Mouse (Mus musculus) hindlimb bud, embryonic 11.5 days (tissue): ENCODE measurements around the gene Aldh4a1.
A peak's percentile ranks its signal among the peaks of the same experiment; 100 is the strongest.

Source experiments
- DNase-seq: peaks from one replicate; pipeline ENCODE4 v3.0.0-alpha.2; 2012; ENCODE audit warnings: low read depth, low spot score; ENCODE audit errors: extremely low spot score

Aldh4a1 gene

GRCm38 (mm10) chr4:139667632-139668031 lies 45.0 kb downstream of the Aldh4a1 start:
- no peak for DNase-seq

DNA sequence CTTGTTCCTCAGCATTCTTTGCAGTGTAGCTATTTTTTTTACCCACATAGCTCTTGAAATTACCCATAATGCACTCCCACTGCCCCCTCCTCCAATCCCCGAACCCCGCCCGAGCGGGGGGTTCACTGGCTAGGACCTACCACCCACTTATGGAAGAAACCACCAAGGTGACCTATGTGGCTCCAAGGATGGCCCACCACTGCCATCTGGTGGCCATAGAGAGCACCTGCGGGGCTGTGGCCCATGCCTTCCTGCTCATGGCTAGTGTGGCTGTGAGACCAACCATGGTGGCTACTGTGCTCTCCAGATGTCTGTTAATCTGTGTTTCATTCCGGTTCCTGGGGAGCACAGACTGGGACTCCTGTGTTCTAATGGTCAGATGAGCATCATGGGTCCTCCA lies 47.2 kb downstream of the Aldh4a1 start:
- peak; percentile 30 for DNase-seq

GRCm38 (mm10) chr4:139675696-139676095 lies 53.0 kb downstream of the Aldh4a1 start:
- no peak for DNase-seq

- DNase-seq, result no peak
Measured at GRCm38 (mm10) chr4:139683728-139684638, 61.3 kb downstream of the Aldh4a1 start.

DNA sequence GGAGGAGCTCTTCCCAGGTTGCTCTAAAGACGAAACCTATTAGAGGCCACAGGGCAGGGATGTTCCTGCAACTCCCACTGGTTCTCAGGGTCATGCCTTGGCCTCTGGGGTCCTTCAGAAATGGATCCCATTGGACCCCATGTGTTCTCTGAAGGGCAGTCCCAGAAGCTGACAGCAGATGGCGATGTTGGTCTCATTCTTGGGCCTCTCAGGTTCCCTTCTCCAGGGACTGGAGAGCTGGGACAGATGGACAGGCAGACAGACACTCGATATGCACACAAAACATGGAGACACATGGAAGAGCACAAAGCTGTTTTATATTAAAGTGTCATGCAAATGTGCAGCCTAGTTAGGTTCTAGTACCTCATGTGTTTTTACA lies 62.0 kb downstream of the Aldh4a1 start:
- DNase-seq, result peak; percentile 54

GRCm38 (mm10) chr4:139688058-139688457 lies 65.4 kb downstream of the Aldh4a1 start:
- no peak for DNase-seq

- no peak for DNase-seq
Measured at GRCm38 (mm10) chr4:139689627-139690269, 67.1 kb downstream of the Aldh4a1 start.

DNA sequence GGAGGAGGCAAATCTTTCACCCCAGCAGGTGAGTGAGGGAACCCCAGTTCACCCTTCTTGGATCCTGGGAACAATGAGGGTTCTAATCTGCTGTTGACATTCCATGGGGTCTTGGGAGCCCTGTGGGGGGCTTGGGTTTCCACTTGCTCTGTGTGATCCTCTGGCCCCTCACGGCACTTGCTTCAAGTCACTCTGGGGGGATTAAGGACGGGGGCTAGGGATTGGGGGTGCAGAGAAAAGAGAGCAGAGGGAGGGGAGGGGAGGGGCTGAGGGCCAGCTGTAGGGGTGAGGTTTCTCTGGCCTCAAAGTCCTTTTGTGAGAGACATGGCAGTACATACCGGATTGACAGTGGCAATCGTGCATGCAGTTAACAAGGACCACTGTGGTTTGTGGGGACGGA lies 70.6 kb downstream of the Aldh4a1 start:
- DNase-seq, result no peak

- no peak for DNase-seq
Measured at GRCm38 (mm10) chr4:139697755-139698154, 75.1 kb downstream of the Aldh4a1 start.

DNA sequence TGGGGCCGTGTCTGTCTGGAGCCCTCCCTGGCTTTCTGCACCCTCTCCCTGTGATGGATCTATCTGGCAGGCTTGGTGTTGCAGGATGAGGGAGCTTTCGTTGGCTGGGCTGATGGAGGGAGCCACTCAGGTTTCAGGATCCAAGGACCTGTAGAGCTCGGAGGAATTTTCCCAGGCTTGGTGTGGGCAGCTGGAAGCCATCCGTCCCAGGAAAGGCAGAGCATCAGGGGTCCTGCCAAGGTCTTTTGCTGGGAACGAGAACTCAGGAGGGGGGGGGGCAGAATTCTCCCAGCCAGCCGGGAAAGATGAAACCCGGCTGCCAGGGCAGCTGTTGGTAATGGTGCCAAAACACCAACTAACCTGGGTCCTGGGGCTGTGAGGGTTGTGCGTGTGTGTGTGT lies 75.9 kb downstream of the Aldh4a1 start:
- no peak for DNase-seq
